Mouse (Mus musculus) intestine, embryonic 16.5 days (tissue): ENCODE measurements at regions not wholly inside any gene's neighbourhood (a gene's known extent, or its start where the extent isn't known, plus 50 kb on each side); places are given as distances from the start of the nearest gene placed in this dataset.

Source experiments
- ATAC-seq: fragments of 200-750 bp; cut with Nextera tagmentation; 2 replicates; pipeline ENCODE4 v1.8.0; 2017; ENCODE audit warnings: moderate TSS enrichment, moderate library complexity
- H3K27ac ChIP-seq: fragments of 300-500 bp; sonication (generic); 2 replicates; pipeline ENCODE4 v1.5.1; 2014; ENCODE audit warnings: mild to moderate bottlenecking, low read length
- H3K27me3 ChIP-seq: fragments of 300-500 bp; sonication (generic); replicated peaks from 2 replicates; pipeline ENCODE4 v1.6.1; 2014; ENCODE audit warnings: low read length, control low read depth, mixed read lengths; ENCODE audit not compliant: control insufficient read depth, insufficient read depth
- H3K36me3 ChIP-seq: fragments of 300-500 bp; sonication (generic); 2 replicates; pipeline ENCODE4 v1.6.1; 2014; ENCODE audit warnings: low read length, control low read depth; ENCODE audit not compliant: control insufficient read depth, insufficient read depth
- H3K4me1 ChIP-seq: fragments of 300-500 bp; sonication (generic); 2 replicates; pipeline ENCODE4 v1.6.1; 2014; ENCODE audit warnings: low read length, control low read depth, mixed read lengths; ENCODE audit not compliant: control insufficient read depth, insufficient read depth
- H3K4me2 ChIP-seq: fragments of 300-500 bp; sonication (generic); 2 replicates; pipeline ENCODE4 v1.6.1; 2014; ENCODE audit warnings: low read depth, low read length, control low read depth
- H3K4me3 ChIP-seq: fragments of 300-500 bp; sonication (generic); 2 replicates; pipeline ENCODE4 v1.5.1; 2014; ENCODE audit warnings: mild to moderate bottlenecking, low read length
- H3K9ac ChIP-seq: fragments of 300-500 bp; sonication (generic); 2 replicates; pipeline ENCODE4 v1.6.1; 2014; ENCODE audit warnings: low read depth, low read length
- H3K9me3 ChIP-seq: fragments of 300-500 bp; sonication (generic); 2 replicates; pipeline ENCODE4 v1.6.1; 2016; ENCODE audit warnings: low read length, control low read depth; ENCODE audit not compliant: control insufficient read depth
- WGBS: fragments of 180-500 bp; shearing (Covaris S2); extraction: QIAGEN DNeasy Blood & Tissue Kit; methylation state at CpG from one replicate; pipeline ENCODE4 v1.1.7; 2014; 5-methylcytosine and 5-hydroxymethylcytosine counted together

DNA sequence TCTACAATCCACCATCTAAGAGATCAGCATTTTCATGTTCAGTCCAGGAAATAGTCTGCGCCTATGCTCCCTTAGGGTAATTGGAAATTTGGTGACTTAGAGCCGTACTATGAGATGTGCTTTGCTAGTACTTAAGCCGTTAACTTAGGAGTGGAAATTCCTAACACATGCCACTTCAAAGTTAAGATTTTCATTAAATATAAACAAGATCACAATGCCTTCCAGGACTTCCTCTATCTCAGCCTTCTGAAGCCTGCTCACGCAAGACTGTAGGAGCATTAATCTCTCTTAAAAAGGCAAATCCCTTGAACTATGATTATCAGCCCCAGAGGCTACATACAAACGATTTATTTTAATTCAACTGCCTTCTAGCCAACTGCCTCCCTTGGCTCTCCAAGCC lies 422.4 kb upstream of the Actbl2 start:
- H3K4me1 ChIP-seq: no peaks in the 10 kb centered on the region
- no peaks in the 10 kb centered on the region for H3K27me3 ChIP-seq
- H3K9me3 ChIP-seq: no peaks in the 10 kb centered on the region
- H3K4me2 ChIP-seq: no peak overlapping the region
- H3K4me3 ChIP-seq: no peak overlapping the region
- WGBS: 64% methylated on average over 5 of the region's 5 CpGs
- H3K9ac ChIP-seq: no peak overlapping the region
- no peaks in the 10 kb centered on the region for H3K36me3 ChIP-seq
- H3K27ac ChIP-seq: no peak overlapping the region
- ATAC-seq: no peak

GRCm38 (mm10) chr13:110836936-110837335 lies 417.9 kb upstream of the Actbl2 start:
- Histone ChIP-seq H3K4me2 (no peak overlapping the region), H3K36me3 (no peaks in the 10 kb centered on the region), H3K27me3 (no peaks in the 10 kb centered on the region), H3K4me3 (no peak overlapping the region), H3K27ac (no peak overlapping the region), H3K9ac (no peak overlapping the region), H3K4me1 (no peaks in the 10 kb centered on the region), H3K9me3 (no peaks in the 10 kb centered on the region)
- 76% methylated on average over 7 of the region's 7 CpGs for WGBS
- ATAC-seq: no peak

GRCm38 (mm10) chr13:110841949-110842348 lies 412.9 kb upstream of the Actbl2 start:
- H3K4me3 ChIP-seq: no peak overlapping the region
- H3K4me1 ChIP-seq: no peaks in the 10 kb centered on the region
- H3K4me2 ChIP-seq: no peak overlapping the region
- WGBS: 89% methylated on average over 7 of the region's 7 CpGs
- no peak for ATAC-seq
- H3K27me3 ChIP-seq: no peaks in the 10 kb centered on the region
- H3K27ac ChIP-seq: no peak overlapping the region
- no peaks in the 10 kb centered on the region for H3K36me3 ChIP-seq
- no peaks in the 10 kb centered on the region for H3K9me3 ChIP-seq
- H3K9ac ChIP-seq: no peak overlapping the region

- no peak overlapping the region for H3K9ac ChIP-seq
- no peaks in the 10 kb centered on the region for H3K36me3 ChIP-seq
- 84% methylated on average over 2 of the region's 2 CpGs for WGBS
- H3K4me3 ChIP-seq: no peak overlapping the region
- H3K9me3 ChIP-seq: no peaks in the 10 kb centered on the region
- no peak overlapping the region for H3K27ac ChIP-seq
- H3K4me1 ChIP-seq: no peaks in the 10 kb centered on the region
- no peak overlapping the region for H3K4me2 ChIP-seq
- no peaks in the 10 kb centered on the region for H3K27me3 ChIP-seq
- no peak for ATAC-seq
These were observed 409.1 kb upstream of the Actbl2 start for GRCm38 (mm10) chr13:110845695-110846094.

DNA sequence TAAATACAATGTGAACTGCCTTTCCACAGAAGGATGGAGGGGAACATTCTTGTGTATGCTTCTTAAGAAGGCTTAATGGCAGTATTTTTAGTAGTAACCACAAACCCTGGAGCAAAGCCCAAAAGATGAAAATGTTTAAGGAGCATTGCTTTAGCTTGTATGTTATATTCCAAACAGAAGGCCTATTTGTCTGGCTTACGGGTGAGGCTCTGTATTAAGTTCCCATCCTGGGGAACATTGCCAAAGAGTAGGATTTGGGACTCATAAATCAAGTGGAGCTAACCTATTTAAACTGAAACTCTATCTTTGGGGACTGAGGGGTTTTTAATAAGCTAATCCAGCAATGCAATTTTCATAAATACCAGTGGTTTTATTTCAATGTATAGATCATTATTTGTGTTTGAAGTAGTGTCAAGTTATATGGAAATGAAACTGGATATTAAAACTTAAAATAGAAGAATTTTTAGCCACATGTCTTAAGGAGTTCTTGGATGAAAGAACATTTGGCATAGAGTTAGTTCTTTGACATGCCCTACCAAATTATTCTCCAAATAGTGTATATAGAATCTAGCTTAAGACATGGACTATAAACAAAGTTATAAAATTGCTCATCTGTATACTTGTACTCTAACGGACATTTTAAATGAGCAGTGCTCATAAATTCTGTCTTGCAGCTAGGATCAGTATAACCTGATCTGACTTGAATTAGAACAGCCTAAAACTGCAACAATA lies 401.7 kb upstream of the Actbl2 start:
- H3K27me3 ChIP-seq: no peaks in the 10 kb centered on the region
- H3K9ac ChIP-seq: no peak overlapping the region
- H3K27ac ChIP-seq: no peak overlapping the region
- no peaks in the 10 kb centered on the region for H3K36me3 ChIP-seq
- H3K4me2 ChIP-seq: no peak overlapping the region
- no peaks in the 10 kb centered on the region for H3K9me3 ChIP-seq
- H3K4me3 ChIP-seq: no peak overlapping the region
- ATAC-seq: peak; percentile 64; the same call in 1 of the 2 replicates
- no peaks in the 10 kb centered on the region for H3K4me1 ChIP-seq
- WGBS: 44% methylated on average over 2 of the region's 2 CpGs

GRCm38 (mm10) chr13:110854213-110854612 lies 400.6 kb upstream of the Actbl2 start:
- Histone ChIP-seq H3K9me3 (no peaks in the 10 kb centered on the region), H3K27ac (no peak overlapping the region), H3K4me2 (no peak overlapping the region), H3K9ac (no peak overlapping the region), H3K4me1 (no peaks in the 10 kb centered on the region), H3K27me3 (no peaks in the 10 kb centered on the region), H3K36me3 (no peaks in the 10 kb centered on the region), H3K4me3 (no peak overlapping the region)
- WGBS: 59% methylated on average over 1 of the region's 1 CpGs
- no peak for ATAC-seq

GRCm38 (mm10) chr13:110865902-110866512 lies 388.8 kb upstream of the Actbl2 start:
- Histone ChIP-seq H3K4me1 (no peaks in the 10 kb centered on the region), H3K9ac (no peak overlapping the region), H3K27ac (no peak overlapping the region), H3K9me3 (no peaks in the 10 kb centered on the region), H3K36me3 (no peaks in the 10 kb centered on the region), H3K27me3 (no peaks in the 10 kb centered on the region), H3K4me2 (no peak overlapping the region), H3K4me3 (no peak overlapping the region)
- WGBS: 73% methylated on average over 4 of the region's 4 CpGs
- no peak for ATAC-seq

- ATAC-seq: no peak
- Histone ChIP-seq H3K4me3 (no peak overlapping the region), H3K4me1 (no peaks in the 10 kb centered on the region), H3K27ac (no peak overlapping the region), H3K36me3 (no peaks in the 10 kb centered on the region), H3K9ac (no peak overlapping the region), H3K4me2 (no peak overlapping the region), H3K9me3 (no peaks in the 10 kb centered on the region), H3K27me3 (no peaks in the 10 kb centered on the region)
- WGBS: 64% methylated on average over 2 of the region's 2 CpGs
These were observed 388.1 kb upstream of the Actbl2 start for GRCm38 (mm10) chr13:110866713-110867112.

DNA sequence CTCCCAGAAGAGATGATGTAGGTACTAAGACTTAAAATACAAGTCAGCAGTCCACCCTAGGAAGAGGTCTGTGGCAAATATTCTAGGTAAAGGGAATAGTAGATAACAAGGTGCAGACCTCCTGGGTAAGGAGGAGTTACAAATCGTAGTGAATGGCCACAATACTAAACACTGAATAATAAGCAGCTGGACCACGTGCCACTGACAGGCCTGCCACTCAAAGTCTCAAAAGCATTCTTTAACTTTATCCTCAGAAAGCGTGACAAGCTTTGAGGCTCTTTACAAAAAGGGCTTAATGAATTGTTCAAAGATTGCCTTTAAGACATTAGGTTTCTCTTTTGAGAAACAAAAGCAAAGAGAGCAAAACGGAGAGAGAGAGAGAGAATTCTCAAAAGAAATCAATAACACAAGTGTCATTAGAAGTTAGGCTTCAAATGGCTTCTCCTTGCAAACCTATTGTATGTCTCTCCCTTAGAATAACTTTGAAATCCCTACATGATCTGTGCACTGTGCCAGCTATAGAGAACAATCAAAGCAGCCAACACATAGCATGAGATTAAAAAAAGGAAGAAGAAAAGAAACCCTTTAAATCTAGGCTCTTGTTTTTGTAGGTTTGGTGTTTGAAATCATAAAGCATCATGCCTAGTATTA lies 383.6 kb upstream of the Actbl2 start:
- WGBS: 64% methylated on average over 4 of the region's 4 CpGs

More for the DNA sequence above, 383.6 kb upstream of the Actbl2 start:
- ATAC-seq: no peak
- no peak overlapping the region for H3K4me2 ChIP-seq
- no peaks in the 10 kb centered on the region for H3K27me3 ChIP-seq
- no peaks in the 10 kb centered on the region for H3K36me3 ChIP-seq
- H3K27ac ChIP-seq: no peak overlapping the region
- no peak overlapping the region for H3K9ac ChIP-seq
- no peaks in the 10 kb centered on the region for H3K4me1 ChIP-seq
- H3K4me3 ChIP-seq: no peak overlapping the region
- no peaks in the 10 kb centered on the region for H3K9me3 ChIP-seq
